Mouse (Mus musculus) small intestine, adult 2 months (tissue): ENCODE results near the gene Fkbp14.

Experiments used
- CTCF ChIP-seq: fragments of 200-500 bp; IDR thresholded peaks from 2 replicates; pipeline ENCODE4 v1.5.1; 2012; ENCODE audit warnings: low read depth, mild to moderate bottlenecking, control low read depth, inconsistent platforms, low read length, moderate library complexity, mixed read lengths; ENCODE audit not compliant: insufficient replicate concordance, insufficient read length; ENCODE audit errors: extremely low read depth
- POLR2A ChIP-seq: fragments of 200-500 bp; IDR thresholded peaks from 2 replicates; pipeline ENCODE4 v1.6.1; 2012; ENCODE audit warnings: low read depth, mild to moderate bottlenecking, control low read depth, inconsistent platforms, low read length, moderate library complexity

GRCm38 (mm10) chr6:54595330-54595878 is 1.7 kb downstream of the Fkbp14 start:
- TF ChIP-seq POLR2A: no peak; the same call in 1 of the 2 replicates
- no peak for TF ChIP-seq CTCF
